Mouse (Mus musculus) forebrain, embryonic 16.5 days (tissue): ENCODE data around the gene Olfr1380. TPM values are rescaled to one million over a fixed set of nuclear protein-coding genes. Genes with fewer than 3 reads are reported as not detected.

Experiments
- polyA plus RNA-seq: library from polyadenylated mRNA; unstranded; fragments of >200 nt; fragmentation: Nextera tagmentation; extraction: Ambion mirVana; gene quantifications from 2 replicates; pipeline ENCODE4 v1.2.1, GENCODE M21; 2015

Gene Olfr1380
- polyA plus RNA-seq, 1 experiment from 2014 or later = not detected

Other genes starting within 250 kb of the Olfr1380 start
- not detected in 2 replicates for gene Olfr1391, start 234.1 kb upstream of the Olfr1380 start, polyA plus RNA-seq
- gene Olfr1390, start 221.7 kb upstream of the Olfr1380 start, polyA plus RNA-seq = not detected in 2 replicates
- not detected in 2 replicates for gene Olfr1389, start 133.8 kb upstream of the Olfr1380 start, polyA plus RNA-seq
- not detected in 2 replicates for gene Olfr1388, start 120.3 kb upstream of the Olfr1380 start, polyA plus RNA-seq
- gene Olfr1387, start 101.5 kb upstream of the Olfr1380 start, polyA plus RNA-seq = not detected in 2 replicates
- not detected in 2 replicates for gene Olfr1386, start 91.8 kb upstream of the Olfr1380 start, polyA plus RNA-seq
- not detected in 2 replicates for gene Olfr1385, start 67.8 kb upstream of the Olfr1380 start, polyA plus RNA-seq
- gene Olfr1384, start 50.2 kb upstream of the Olfr1380 start, polyA plus RNA-seq = not detected in 2 replicates
- gene Olfr1383, start 37.2 kb upstream of the Olfr1380 start, polyA plus RNA-seq = not detected in 2 replicates
- gene Olfr1382, start 28.6 kb upstream of the Olfr1380 start, polyA plus RNA-seq = not detected in 2 replicates
- not detected in 2 replicates for gene Olfr1381, start 13.4 kb upstream of the Olfr1380 start, polyA plus RNA-seq
- gene Flt4, start 52.4 kb downstream of the Olfr1380 start, polyA plus RNA-seq = 1.4 and 1.7 TPM in 2 replicates
- gene Scgb3a1, start 106.7 kb downstream of the Olfr1380 start, polyA plus RNA-seq = not detected in 2 replicates
- 55.1 and 68.1 TPM in 2 replicates for gene Cnot6, start 155.8 kb downstream of the Olfr1380 start, polyA plus RNA-seq
- gene Gfpt2, start 237.3 kb downstream of the Olfr1380 start, polyA plus RNA-seq = 13.3 and 16.6 TPM in 2 replicates